Mouse (Mus musculus): Measurements from ENCODE around the gene Zbtb12.

DNA sequence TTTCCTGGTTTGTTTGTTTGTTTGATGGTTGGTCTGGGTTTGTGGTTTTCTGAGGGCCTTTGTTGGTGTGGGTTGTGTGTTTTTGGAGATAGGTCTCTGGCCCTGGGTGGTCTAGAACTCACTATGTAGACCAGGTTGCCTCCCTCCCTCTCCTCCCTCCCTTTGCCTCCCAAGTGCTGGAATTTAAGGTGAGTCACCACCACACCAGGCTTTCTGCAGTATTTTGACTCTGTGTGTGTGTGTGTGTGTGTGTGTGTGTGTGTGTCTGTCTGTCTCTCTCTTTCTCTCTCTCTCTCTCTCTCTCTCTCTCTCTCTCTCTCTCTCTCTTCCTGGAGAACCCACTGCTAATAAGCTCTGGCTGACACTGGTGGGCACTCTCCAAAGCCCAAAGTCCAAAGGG lies 1.9 kb downstream of the Zbtb12 start:
- no peak for TF ChIP-seq MAFK (IDR thresholded peaks at IDR 0.05; ENCODE audit: insufficient read depth, low read depth, low read length)
- TF ChIP-seq CHD2 (IDR thresholded peaks at IDR 0.05; ENCODE audit: low read depth, low read length) = no peak

Measured in ES-E14 (cell line).